Mouse (Mus musculus): ENCODE measurements around the gene Zfp212. TPM values are rescaled to one million over a fixed set of nuclear protein-coding genes. Genes with fewer than 3 reads are reported as not detected.

The Zfp212 gene
- polyA plus RNA-seq, 1 experiment from 2014 or later = 13.4 TPM

DNA sequence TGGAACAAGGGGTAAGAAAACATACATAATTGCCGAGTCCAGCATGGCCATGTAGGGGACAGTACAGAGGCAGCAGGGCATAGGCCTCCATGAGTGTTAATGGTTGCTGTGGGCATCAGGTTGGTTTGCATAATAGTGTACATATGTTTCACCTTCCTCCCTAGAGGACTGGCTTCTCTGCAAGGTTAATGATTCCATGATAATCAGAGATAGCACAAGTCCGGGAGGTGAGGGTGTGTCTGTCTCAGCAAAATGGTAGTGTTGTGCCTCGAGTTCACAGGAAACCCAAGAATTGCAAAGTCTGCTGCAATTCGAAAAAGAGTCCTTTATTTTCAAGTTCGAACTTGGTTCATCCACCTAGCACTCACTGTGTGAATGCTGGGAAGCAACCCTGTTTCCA is 3.2 kb upstream of the Zfp212 start:
- Histone ChIP-seq H3K27ac (ENCODE audit: low read depth) (no peak overlapping the region), H3K9ac (ENCODE audit: low read length) (no peak overlapping the region), H3K27me3 (replicated peaks; ENCODE audit: control insufficient read depth, insufficient read depth, low read length) (no peaks in the 10 kb centered on the region), H3K4me2 (ENCODE audit: low read length) (no peak overlapping the region), H3K36me3 (ENCODE audit: control insufficient read depth, insufficient read depth, low read length) (no peaks in the 10 kb centered on the region), H3K4me1 (replicated peaks; ENCODE audit: control insufficient read depth, insufficient read depth, low read length) (peaks cover 10% of the 10 kb centered on the region), H3K9me3 (ENCODE audit: control insufficient read depth, low read length) (no peaks in the 10 kb centered on the region), H3K4me3 (ENCODE audit: low read depth, low read length) (no peak overlapping the region)
- whole genome bisulfite sequencing = 71% methylated on average over 5 of the region's 5 CpGs
- ATAC-seq (replicated peaks; ENCODE audit: low FRiP score, low TSS enrichment, low read depth) (no peak), DNase-seq (ENCODE audit: low spot score) (no peak)

DNA sequence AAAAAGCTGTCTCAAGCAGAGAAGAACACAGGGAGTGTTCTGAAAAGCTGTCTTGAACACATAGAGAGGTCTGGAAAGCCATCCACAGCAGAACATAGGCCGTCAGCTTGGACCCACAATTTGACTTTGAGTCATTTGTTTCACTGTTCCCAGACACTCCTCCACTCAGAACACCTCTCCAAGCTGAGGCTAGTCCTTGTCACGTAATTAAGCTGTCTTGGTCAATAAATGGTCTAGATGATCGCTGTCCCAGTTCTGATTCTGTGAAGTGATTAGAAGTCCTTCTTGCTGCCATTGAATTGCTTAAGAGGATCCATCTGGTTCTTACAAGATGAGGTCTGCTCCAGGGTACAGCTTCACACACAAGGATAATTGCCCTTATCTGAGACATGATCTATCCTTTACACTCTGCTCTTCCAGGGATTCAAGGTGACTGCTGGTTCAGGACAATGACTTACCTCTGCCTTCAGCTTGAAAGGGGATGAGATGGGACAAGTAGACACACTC is 1.5 kb upstream of the Zfp212 start:
- H3K4me1 ChIP-seq (replicated peaks; ENCODE audit: control insufficient read depth, insufficient read depth, low read length) = peaks cover 15% of the 10 kb centered on the region
- DNase-seq (ENCODE audit: low spot score) = no peak

DNA sequence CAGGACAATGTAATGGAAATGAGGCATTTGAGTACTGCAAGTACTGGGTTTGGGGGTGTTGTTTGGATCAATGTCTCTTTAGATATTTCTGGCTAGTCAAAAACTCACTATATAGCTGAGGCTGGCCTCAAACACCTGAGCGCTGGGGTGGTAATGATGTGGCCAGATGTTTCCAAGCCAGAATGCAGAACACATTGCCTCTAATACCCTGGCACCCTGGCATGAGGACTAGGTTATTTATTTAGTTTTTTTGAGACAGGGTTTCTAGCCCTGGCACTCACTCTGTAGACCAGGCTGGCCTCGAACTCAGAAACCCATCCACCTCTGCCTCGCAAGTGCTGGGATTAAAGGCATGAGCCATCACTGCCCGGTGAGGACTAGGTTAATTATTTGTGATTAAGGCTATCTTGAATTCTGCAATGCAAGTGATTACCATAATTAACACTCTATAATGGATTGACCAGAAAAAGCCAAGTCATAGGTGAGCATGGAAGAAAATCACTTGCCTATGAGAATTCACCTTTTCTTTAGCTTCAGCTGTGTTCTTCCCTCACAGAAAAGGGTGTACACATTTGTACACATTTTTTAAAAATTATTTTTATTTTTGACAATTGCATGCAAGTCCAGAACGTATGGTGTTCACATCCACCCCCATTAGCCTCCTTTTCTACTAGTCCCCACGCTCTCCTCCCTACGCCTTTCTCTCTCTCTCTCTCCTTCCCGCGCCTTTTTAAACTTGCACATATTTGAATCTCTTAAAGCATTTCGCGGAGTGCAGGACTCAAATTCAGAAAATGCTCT is 430 bp upstream of the Zfp212 start:
- Histone ChIP-seq H3K9ac (ENCODE audit: low read length) (peak overlapping the region; percentile 86), H3K9me3 (ENCODE audit: control insufficient read depth, low read length) (no peaks in the 10 kb centered on the region), H3K27ac (ENCODE audit: low read depth) (peak overlapping the region; percentile 96; the same call in 1 of the 2 replicates), H3K36me3 (ENCODE audit: control insufficient read depth, insufficient read depth, low read length) (no peaks in the 10 kb centered on the region), H3K4me3 (ENCODE audit: low read depth, low read length) (peak overlapping the region; percentile 99), H3K27me3 (replicated peaks; ENCODE audit: control insufficient read depth, insufficient read depth, low read length) (no peaks in the 10 kb centered on the region), H3K4me2 (ENCODE audit: low read length) (peak overlapping the region; percentile 53), H3K4me1 (replicated peaks; ENCODE audit: control insufficient read depth, insufficient read depth, low read length) (peaks cover 15% of the 10 kb centered on the region)
- WGBS = 27% methylated on average over 11 of the region's 11 CpGs
- DNase-seq (ENCODE audit: low spot score) (no peak), ATAC-seq (replicated peaks; ENCODE audit: low FRiP score, low TSS enrichment, low read depth) (peak; percentile 20)

More for the DNA sequence above, 1.5 kb upstream of the Zfp212 start:
- Histone ChIP-seq H3K36me3 (ENCODE audit: control insufficient read depth, insufficient read depth, low read length) (no peaks in the 10 kb centered on the region), H3K27ac (ENCODE audit: low read depth) (no peak overlapping the region), H3K27me3 (replicated peaks; ENCODE audit: control insufficient read depth, insufficient read depth, low read length) (no peaks in the 10 kb centered on the region), H3K9me3 (ENCODE audit: control insufficient read depth, low read length) (no peaks in the 10 kb centered on the region), H3K4me3 (ENCODE audit: low read depth, low read length) (no peak overlapping the region), H3K9ac (ENCODE audit: low read length) (no peak overlapping the region), H3K4me2 (ENCODE audit: low read length) (no peak overlapping the region)
- 77% methylated on average over 3 of the region's 3 CpGs for WGBS
- no peak for ATAC-seq (replicated peaks; ENCODE audit: low FRiP score, low TSS enrichment, low read depth)

- 50% methylated on average over 12 of the region's 12 CpGs for WGBS
- Histone ChIP-seq H3K36me3 (ENCODE audit: control insufficient read depth, insufficient read depth, low read length) (0 out of 2 replicates have a peak, but pooled peaks cover 10% of the 10 kb centered on the region), H3K9me3 (ENCODE audit: control insufficient read depth, low read length) (no peaks in the 10 kb centered on the region), H3K27ac (ENCODE audit: low read depth) (no peak overlapping the region), H3K4me2 (ENCODE audit: low read length) (peak overlapping the region; percentile 71), H3K4me1 (replicated peaks; ENCODE audit: control insufficient read depth, insufficient read depth, low read length) (0 out of 2 replicates have a peak, but pooled peaks cover 3% of the 10 kb centered on the region), H3K4me3 (ENCODE audit: low read depth, low read length) (peak overlapping the region; percentile 36), H3K9ac (ENCODE audit: low read length) (peak overlapping the region; percentile 67), H3K27me3 (replicated peaks; ENCODE audit: control insufficient read depth, insufficient read depth, low read length) (no peaks in the 10 kb centered on the region)
- DNase-seq (ENCODE audit: low spot score) (peak; percentile 58), ATAC-seq (replicated peaks; ENCODE audit: low FRiP score, low TSS enrichment, low read depth) (no peak)
Observed at GRCm38 (mm10) chr6:47942461-47942860, 22.2 kb downstream of the Zfp212 start.

DNA sequence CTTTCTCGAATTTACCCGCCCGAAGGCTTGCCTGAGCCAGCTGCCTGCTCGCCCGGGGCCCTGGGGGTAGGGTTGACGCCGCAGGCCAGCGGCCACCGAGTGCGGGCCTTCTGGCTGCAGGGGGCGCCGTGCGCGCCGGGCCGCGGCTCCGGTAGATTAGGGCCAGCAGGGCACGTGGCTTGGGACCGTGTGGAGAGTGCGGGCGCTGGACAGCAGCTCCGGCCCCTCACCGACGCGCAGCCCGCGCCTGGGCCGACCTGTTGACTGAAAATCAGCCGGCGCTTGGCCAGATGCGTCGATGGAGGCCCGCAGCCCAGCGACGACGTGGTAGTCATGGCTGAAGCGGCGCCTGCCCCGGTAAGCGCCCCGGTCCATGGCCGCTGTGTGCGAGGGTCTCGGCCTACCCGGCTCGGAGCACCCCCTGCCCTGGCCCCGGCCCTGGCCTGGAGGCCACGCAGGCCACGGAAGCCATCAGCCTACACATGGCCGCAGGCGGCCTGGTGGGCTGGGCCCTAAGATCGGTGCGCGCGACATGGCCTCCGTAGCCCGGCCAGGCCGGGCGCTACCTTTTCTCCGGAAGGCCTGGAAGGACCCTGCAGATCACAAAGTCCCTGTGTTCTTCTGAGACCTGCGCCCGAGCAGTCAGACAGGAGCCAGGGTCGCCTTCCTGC is 22.9 kb downstream of the Zfp212 start:
- WGBS = 11% methylated on average over 62 of the region's 64 CpGs
- ATAC-seq (replicated peaks; ENCODE audit: low FRiP score, low TSS enrichment, low read depth) (peak; percentile 80), DNase-seq (ENCODE audit: low spot score) (peak; percentile 85)
- H3K9ac ChIP-seq (ENCODE audit: low read length) = peak overlapping the region; percentile 67
- H3K4me2 ChIP-seq (ENCODE audit: low read length) = peak overlapping the region; percentile 71
- H3K27me3 ChIP-seq (replicated peaks; ENCODE audit: control insufficient read depth, insufficient read depth, low read length) = no peaks in the 10 kb centered on the region
- H3K27ac ChIP-seq (ENCODE audit: low read depth) = peak overlapping the region; percentile 24; the same call in 1 of the 2 replicates
- H3K4me3 ChIP-seq (ENCODE audit: low read depth, low read length) = peak overlapping the region; percentile 36
- 0 out of 2 replicates have a peak, but pooled peaks cover 10% of the 10 kb centered on the region for H3K36me3 ChIP-seq (ENCODE audit: control insufficient read depth, insufficient read depth, low read length)
- 0 out of 2 replicates have a peak, but pooled peaks cover 3% of the 10 kb centered on the region for H3K4me1 ChIP-seq (replicated peaks; ENCODE audit: control insufficient read depth, insufficient read depth, low read length)
- no peaks in the 10 kb centered on the region for H3K9me3 ChIP-seq (ENCODE audit: control insufficient read depth, low read length)

GRCm38 (mm10) chr6:47943721-47944120 is 23.4 kb downstream of the Zfp212 start:
- WGBS = 82% methylated on average over 3 of the region's 3 CpGs
- Histone ChIP-seq H3K4me2 (ENCODE audit: low read length) (peak overlapping the region; percentile 71), H3K27me3 (replicated peaks; ENCODE audit: control insufficient read depth, insufficient read depth, low read length) (no peaks in the 10 kb centered on the region), H3K4me1 (replicated peaks; ENCODE audit: control insufficient read depth, insufficient read depth, low read length) (0 out of 2 replicates have a peak, but pooled peaks cover 3% of the 10 kb centered on the region), H3K27ac (ENCODE audit: low read depth) (peak overlapping the region; percentile 24; the same call in 1 of the 2 replicates), H3K9me3 (ENCODE audit: control insufficient read depth, low read length) (no peaks in the 10 kb centered on the region), H3K36me3 (ENCODE audit: control insufficient read depth, insufficient read depth, low read length) (0 out of 2 replicates have a peak, but pooled peaks cover 10% of the 10 kb centered on the region), H3K4me3 (ENCODE audit: low read depth, low read length) (peak overlapping the region; percentile 36), H3K9ac (ENCODE audit: low read length) (peak overlapping the region; percentile 67)
- ATAC-seq (replicated peaks; ENCODE audit: low FRiP score, low TSS enrichment, low read depth) (no peak), DNase-seq (ENCODE audit: low spot score) (no peak)

- H3K36me3 ChIP-seq (ENCODE audit: control insufficient read depth, insufficient read depth, low read length) = 0 out of 2 replicates have a peak, but pooled peaks cover 14% of the 10 kb centered on the region
- H3K9ac ChIP-seq (ENCODE audit: low read length) = no peak overlapping the region
- H3K9me3 ChIP-seq (ENCODE audit: control insufficient read depth, low read length) = no peaks in the 10 kb centered on the region
- H3K4me3 ChIP-seq (ENCODE audit: low read depth, low read length) = no peak overlapping the region
- H3K27ac ChIP-seq (ENCODE audit: low read depth) = no peak overlapping the region
- DNase-seq (ENCODE audit: low spot score) (no peak), ATAC-seq (replicated peaks; ENCODE audit: low FRiP score, low TSS enrichment, low read depth) (no peak)
- no peak overlapping the region for H3K4me2 ChIP-seq (ENCODE audit: low read length)
- WGBS = 95% methylated on average over 4 of the region's 4 CpGs
- H3K4me1 ChIP-seq (replicated peaks; ENCODE audit: control insufficient read depth, insufficient read depth, low read length) = 0 out of 2 replicates have a peak, but pooled peaks cover 2% of the 10 kb centered on the region
- no peaks in the 10 kb centered on the region for H3K27me3 ChIP-seq (replicated peaks; ENCODE audit: control insufficient read depth, insufficient read depth, low read length)
Observed at GRCm38 (mm10) chr6:47947388-47947787, 27.1 kb downstream of the Zfp212 start.

DNA sequence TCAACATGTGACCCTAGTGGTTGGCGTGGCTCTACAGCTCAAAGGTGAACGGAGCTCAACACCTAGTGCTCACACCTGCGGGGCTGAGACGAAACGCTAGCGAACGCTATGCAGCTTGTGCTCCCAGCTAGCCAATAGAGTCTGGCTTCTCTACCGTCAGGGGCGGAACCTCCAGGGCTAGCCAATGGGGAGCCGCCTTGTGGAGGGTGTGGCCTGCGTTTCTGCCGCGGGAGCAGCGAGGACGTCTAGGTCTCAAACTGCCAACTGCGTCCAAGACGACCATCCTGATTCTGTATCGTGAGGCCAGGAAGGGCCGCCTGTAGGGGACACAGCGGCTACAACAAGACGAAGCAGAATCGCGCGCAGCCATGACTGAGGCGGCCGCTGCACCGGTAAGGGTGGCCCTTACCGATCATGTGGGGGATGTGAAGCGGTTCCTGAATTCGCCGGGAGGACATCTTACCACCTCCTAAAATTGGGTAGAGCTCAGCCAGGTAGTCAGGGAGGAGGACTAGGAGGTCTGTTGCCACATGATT is 33.0 kb downstream of the Zfp212 start, which contains the start of gene Zfp956:
Gene Zfp956 (plus strand): TSS at position 200 of the 536 bp plus-strand sequence.
- peak within 1 kb of the TSS; percentile 76 for H3K9ac ChIP-seq (ENCODE audit: low read length)
- ATAC-seq (replicated peaks; ENCODE audit: low FRiP score, low TSS enrichment, low read depth) (peak; percentile 99), DNase-seq (ENCODE audit: low spot score) (peak; percentile 94)
- peaks cover 3% of the 10 kb centered on the region; the same call in 1 of the 2 replicates for H3K4me1 ChIP-seq (replicated peaks; ENCODE audit: control insufficient read depth, insufficient read depth, low read length)
- H3K27me3 ChIP-seq (replicated peaks; ENCODE audit: control insufficient read depth, insufficient read depth, low read length) = no peaks in the 10 kb centered on the region
- no peaks in the 10 kb centered on the region for H3K9me3 ChIP-seq (ENCODE audit: control insufficient read depth, low read length)
- peak within 1 kb of the TSS; percentile 84 for H3K4me3 ChIP-seq (ENCODE audit: low read depth, low read length)
- peak within 1 kb of the TSS; percentile 88 for H3K4me2 ChIP-seq (ENCODE audit: low read length)
- under 1% methylated on average over 31 of the region's 31 CpGs for WGBS
- peak within 1 kb of the TSS; percentile 80 for H3K27ac ChIP-seq (ENCODE audit: low read depth)
- H3K36me3 ChIP-seq (ENCODE audit: control insufficient read depth, insufficient read depth, low read length) = peaks cover 19% of the 10 kb centered on the region; the same call in 1 of the 2 replicates
